Mouse (Mus musculus): ENCODE data around the gene Napa. TPM values are rescaled to one million over a fixed set of nuclear protein-coding genes. Genes with fewer than 3 reads are reported as not detected.

Gene Napa
- total and polyA plus RNA-seq, 3 experiments: 149 to 381 (median 167) TPM

DNA sequence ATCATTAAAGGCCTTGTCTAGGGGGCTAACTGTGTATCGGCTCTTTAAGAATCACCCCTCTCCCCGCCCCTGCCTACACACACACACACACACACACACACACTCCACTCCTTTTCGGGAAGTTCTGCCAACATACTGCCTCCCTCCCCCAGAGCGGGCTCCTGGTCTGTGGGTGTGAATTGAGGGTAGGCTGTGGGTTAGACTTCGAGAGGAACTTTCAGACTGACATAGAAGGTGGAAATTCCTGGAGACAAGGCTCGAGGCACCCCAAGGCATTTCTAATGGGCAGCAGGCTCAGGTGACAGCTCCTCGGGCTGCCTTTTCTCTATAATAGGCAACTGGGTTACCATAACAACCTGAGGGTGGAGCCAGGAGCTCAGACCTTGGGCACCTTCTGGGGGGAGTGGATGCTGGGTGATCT is 33.9 kb downstream of the Napa start:
- DNase-seq: no peak

GRCm38 (mm10) chr7:16132926-16133325 is 34.7 kb downstream of the Napa start:
- no peak for DNase-seq

DNA sequence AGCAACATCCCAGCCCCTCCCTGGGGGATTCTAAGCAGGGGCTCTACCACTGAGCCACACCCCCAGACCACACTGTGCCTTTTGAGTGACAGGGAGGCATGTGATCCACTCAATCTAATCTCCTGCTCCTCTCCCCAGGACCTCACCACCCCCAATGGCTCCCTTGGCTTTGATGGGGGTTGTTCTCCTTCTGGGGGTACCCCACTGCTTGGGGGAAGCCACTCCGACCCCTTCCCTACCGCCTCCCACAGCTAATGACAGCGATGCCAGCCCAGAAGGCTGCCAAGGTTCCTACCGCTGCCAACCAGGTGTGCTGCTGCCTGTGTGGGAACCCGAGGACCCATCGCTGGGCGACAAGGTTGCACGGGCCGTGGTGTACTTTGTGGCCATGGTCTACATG is 35.4 kb downstream of the Napa start:
- DNase-seq: no peak

DNA sequence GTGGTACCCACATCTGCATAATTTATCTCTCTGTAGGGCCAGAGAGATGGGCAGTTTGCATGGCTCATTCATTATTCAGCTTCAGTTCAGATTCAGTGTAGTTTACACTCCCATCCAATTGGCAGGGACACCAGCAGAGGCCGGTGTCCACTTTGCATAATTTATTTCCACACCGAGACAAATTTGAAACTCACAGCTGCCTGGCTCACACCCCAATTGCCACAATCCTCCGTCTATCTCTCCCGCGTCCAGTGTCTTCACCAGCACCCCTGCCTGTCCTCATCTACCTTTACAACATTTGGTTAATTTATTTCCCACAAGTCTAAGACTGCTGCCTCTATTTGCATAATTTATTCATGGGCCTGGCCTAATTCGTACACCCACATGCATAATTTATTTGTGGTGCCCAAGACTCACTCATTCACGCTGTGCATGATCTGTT is 36.7 kb downstream of the Napa start:
- no peak for DNase-seq

DNA sequence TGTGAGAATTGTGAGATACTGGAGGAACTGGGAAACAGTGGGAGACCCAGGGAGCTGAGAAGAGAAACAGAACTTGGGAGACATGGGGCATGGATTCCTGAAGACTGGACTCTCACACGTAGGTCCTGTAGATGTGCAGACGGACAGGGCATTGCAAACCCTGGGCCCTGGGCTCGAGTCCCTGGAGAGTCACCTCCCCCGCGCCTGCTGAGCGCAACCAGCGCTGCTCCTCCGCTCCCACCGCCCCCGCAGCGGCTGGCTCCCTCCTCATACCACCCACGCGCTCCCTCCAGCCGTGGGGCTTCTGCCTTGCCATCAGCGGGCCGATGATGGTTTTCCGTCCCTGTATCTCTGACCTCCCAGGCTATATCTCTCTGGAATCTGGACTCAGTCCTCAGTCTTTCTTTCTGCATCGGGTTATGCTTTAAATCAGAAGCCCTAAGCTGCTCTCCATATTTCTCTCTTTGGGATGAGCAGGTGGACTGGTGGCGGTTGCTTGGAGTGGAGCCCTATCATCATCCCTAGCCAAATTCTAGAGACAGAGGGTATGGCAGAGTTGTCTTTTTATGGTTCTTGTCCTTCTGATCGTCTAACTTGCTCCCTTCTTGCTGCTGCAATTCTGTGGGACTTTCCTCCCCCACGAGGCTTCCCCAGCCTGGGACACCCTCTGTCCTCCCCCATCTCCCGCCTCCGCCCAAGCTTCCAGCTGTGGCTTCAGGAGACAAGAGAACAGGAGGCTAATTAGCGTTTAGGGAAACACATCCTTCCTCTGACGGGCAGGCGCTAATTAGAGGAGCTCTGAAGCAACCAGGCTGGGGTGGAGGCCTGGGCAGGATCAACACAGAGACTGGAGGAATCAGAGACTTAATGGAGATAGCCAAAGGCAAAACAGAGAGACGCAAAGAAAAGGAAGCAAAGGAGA is 48.5 kb downstream of the Napa start:
- no peak for DNase-seq

GRCm38 (mm10) chr7:16147643-16148042 is 49.4 kb downstream of the Napa start:
- DNase-seq: peak; percentile 57

GRCm38 (mm10) chr7:16149241-16149640 is 51.0 kb downstream of the Napa start:
- no peak for DNase-seq

GRCm38 (mm10) chr7:16150191-16151145 is 52.2 kb downstream of the Napa start:
- no peak for DNase-seq

DNA sequence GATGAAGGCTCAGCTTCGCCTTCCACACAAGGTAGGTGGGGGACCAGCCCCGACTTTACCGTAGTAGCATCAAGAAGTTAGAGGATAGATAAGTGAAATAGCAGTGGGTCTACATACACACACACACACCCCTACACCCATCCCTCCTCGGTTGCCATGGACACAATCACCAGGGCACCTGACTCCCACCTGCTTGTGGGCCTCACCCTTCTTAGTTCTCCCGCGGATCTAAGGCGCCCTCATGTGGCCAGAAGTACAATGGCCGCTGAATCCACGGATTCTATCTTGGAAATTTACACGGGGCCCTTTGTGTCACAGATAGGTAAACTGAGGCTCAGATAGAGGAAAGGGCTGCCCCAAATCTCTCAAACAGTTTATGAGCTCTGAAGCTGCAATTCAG is 55.3 kb downstream of the Napa start:
- DNase-seq: peak; percentile 25

DNA sequence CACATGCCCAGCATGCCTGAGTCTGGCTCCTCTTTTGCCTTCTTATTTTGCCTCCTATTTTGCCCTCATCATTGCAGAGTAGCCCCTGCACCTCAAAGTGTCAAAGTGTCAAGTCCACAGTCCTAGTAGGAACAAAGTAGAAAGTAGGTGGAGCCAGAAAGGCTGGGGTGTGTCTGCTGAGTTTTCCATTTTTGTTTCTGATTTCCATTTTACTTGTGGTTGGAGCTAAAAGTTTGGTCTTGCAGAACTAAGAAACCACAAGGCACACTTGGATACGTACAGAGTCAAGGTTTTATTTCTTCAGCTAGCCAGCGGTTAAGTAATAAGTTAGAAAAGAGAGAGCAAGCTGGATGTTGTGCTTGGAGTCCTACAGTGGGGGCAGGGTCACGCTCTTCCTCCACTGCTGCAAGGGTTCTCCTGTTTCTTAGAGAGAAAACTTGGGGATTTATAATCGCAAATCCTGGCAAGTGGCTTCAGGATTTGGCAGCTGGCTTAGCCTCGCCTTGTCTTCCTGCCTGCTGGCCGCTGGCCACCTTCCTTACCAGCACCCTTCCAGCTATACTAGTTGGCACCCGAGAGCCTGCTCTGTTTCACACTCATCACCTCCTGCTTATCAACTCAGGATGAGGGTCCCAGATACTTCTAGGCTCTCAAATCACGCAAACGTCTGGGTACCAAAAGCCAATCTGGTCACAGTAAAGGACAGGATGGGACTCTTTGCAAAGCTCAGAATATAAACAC is 57.0 kb downstream of the Napa start:
- peak; percentile 20 for DNase-seq

- DNase-seq: no peak
These were observed 58.0 kb downstream of the Napa start for GRCm38 (mm10) chr7:16156105-16156714.

DNA sequence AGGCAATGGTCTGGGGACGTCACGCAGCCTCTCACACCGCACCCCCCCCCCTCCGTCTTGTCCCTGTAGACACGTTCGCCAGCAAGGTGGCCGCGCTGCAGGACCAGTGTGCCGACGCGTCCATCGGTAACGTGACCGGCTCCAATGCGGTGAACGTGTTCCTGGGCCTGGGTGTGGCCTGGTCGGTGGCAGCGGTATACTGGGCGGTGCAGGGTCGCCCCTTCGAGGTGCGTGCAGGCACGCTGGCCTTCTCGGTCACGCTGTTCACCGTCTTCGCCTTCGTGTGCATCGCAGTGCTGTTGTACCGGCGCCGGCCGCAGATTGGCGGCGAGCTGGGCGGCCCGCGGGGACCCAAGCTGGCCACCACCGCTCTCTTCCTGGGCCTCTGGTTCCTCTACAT is 60.5 kb downstream of the Napa start:
- no peak for DNase-seq

- no peak for DNase-seq
These were observed 62.4 kb downstream of the Napa start for GRCm38 (mm10) chr7:16160702-16161101.

DNA sequence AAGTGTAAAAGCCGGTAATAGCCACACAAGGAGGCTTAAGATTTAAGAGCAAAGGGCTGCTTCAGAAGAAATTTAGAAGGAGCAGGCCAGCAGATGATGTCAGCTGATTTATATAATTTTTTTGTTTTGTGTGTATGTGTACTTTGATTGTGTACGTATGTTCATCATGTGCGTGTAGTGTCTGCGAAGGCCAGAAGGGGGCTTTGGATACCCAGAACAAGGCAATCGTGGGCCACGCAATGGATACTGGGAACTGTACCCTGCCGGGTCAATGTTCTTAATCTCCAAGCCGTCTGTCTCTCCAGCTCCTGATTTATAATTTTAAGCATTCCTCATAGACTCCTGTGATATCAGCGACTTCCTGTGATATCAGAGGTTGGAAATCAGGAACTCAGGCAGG is 63.0 kb downstream of the Napa start:
- no peak for DNase-seq

GRCm38 (mm10) chr7:16162036-16162435 is 63.8 kb downstream of the Napa start:
- no peak for DNase-seq

Other genes starting within 250 kb of the Napa start
- gene Crx, start 218.5 kb upstream of the Napa start, total RNA-seq (2021): not detected
- not detected in 2 replicates for gene Crx, start 218.5 kb upstream of the Napa start, polyA plus RNA-seq (2012; rRNA removed)
- gene Crxos, start 215.8 kb upstream of the Napa start, total RNA-seq (2021): not detected
- 0.04 TPM in 2 replicates for gene Crxos, start 215.8 kb upstream of the Napa start, polyA plus RNA-seq (2012; rRNA removed)
- 100 to 1,000 TPM; 158 to 238 TPM for gene Selenow, start 176.1 kb upstream of the Napa start, total RNA-seq (2021)
- 223 and 233 TPM in 2 replicates for gene Selenow, start 176.1 kb upstream of the Napa start, polyA plus RNA-seq (2012; rRNA removed)
- gene Nop53, start 152.4 kb upstream of the Napa start, total RNA-seq (2021): 100 to 1,000 TPM; 169 to 171 TPM
- gene Nop53, start 152.4 kb upstream of the Napa start, polyA plus RNA-seq (2012; rRNA removed): 64.4 and 69.9 TPM in 2 replicates
- 10 to 100 TPM; 40.2 to 87.6 TPM for gene Ehd2, start 130.9 kb upstream of the Napa start, total RNA-seq (2021)
- gene Ehd2, start 130.9 kb upstream of the Napa start, polyA plus RNA-seq (2012; rRNA removed): 70.9 and 89.0 TPM in 2 replicates
- gene Bicra, start 50.5 kb upstream of the Napa start, total RNA-seq (2021): 10 to 100 TPM in 1 of 2 experiments, 1 to 10 TPM in 1; 9.4 to 10.4 TPM
- gene Bicra, start 50.5 kb upstream of the Napa start, polyA plus RNA-seq (2012; rRNA removed): 19.8 and 26.2 TPM in 2 replicates
- under 1 TPM; 0.06 to 0.07 TPM for gene Zfp541, start 36.6 kb upstream of the Napa start, total RNA-seq (2021)
- gene Zfp541, start 36.6 kb upstream of the Napa start, polyA plus RNA-seq (2012; rRNA removed): 0.04 and 0.09 TPM in 2 replicates
- gene Kptn, start 21.4 kb downstream of the Napa start, total RNA-seq (2021): 10 to 100 TPM; 16.8 to 20.0 TPM
- gene Kptn, start 21.4 kb downstream of the Napa start, polyA plus RNA-seq (2012; rRNA removed): 27.0 and 31.0 TPM in 2 replicates
- 1 to 10 TPM; 2.0 to 2.6 TPM for gene Slc8a2, start 31.4 kb downstream of the Napa start, total RNA-seq (2021)
- gene Slc8a2, start 31.4 kb downstream of the Napa start, polyA plus RNA-seq (2012; rRNA removed): 2.7 and 3.1 TPM in 2 replicates
- gene Meis3, start 76.6 kb downstream of the Napa start, total RNA-seq (2021): 10 to 100 TPM; 11.5 to 13.8 TPM
- 59.3 and 60.9 TPM in 2 replicates for gene Meis3, start 76.6 kb downstream of the Napa start, polyA plus RNA-seq (2012; rRNA removed)
- gene Dhx34, start 123.6 kb downstream of the Napa start, total RNA-seq (2021): 10 to 100 TPM; 10.3 to 12.6 TPM
- 37.1 and 44.3 TPM in 2 replicates for gene Dhx34, start 123.6 kb downstream of the Napa start, polyA plus RNA-seq (2012; rRNA removed)
- under 1 TPM; 0.52 to 0.59 TPM for gene C5ar2, start 145.7 kb downstream of the Napa start, total RNA-seq (2021)
- gene C5ar2, start 145.7 kb downstream of the Napa start, polyA plus RNA-seq (2012; rRNA removed): 0.43 and 0.71 TPM in 2 replicates
- 10 to 100 TPM in 1 of 2 experiments, 1 to 10 TPM in 1; 5.7 to 10.4 TPM for gene C5ar1, start 161.1 kb downstream of the Napa start, total RNA-seq (2021)
- 7.1 and 9.0 TPM in 2 replicates for gene C5ar1, start 161.1 kb downstream of the Napa start, polyA plus RNA-seq (2012; rRNA removed)
- 10 to 100 TPM; 13.3 to 22.9 TPM for gene Inafm1, start 175.2 kb downstream of the Napa start, total RNA-seq (2021)
- 160 and 217 TPM in 2 replicates for gene Inafm1, start 175.2 kb downstream of the Napa start, polyA plus RNA-seq (2012; rRNA removed)
- gene Ccdc9, start 188.3 kb downstream of the Napa start, total RNA-seq (2021): 10 to 100 TPM; 53.9 to 61.2 TPM
- gene Ccdc9, start 188.3 kb downstream of the Napa start, polyA plus RNA-seq (2012; rRNA removed): 17.4 and 19.8 TPM in 2 replicates
- 1 to 10 TPM; 3.3 to 9.1 TPM for gene Bbc3, start 209.9 kb downstream of the Napa start, total RNA-seq (2021)
- gene Bbc3, start 209.9 kb downstream of the Napa start, polyA plus RNA-seq (2012; rRNA removed): 62.4 and 114 TPM in 2 replicates

Measured in adrenal gland, adult 2 months (tissue).